Mouse (Mus musculus) G1E (cell line): ENCODE data around the gene Kcnip2.

Experiments used
- CTCF ChIP-seq: IDR thresholded peaks from 2 replicates; pipeline ENCODE4 v1.5.1; 2012; ENCODE audit warnings: low read depth, low read length, inconsistent platforms, mixed read lengths
- GATA1 ChIP-seq: IDR thresholded peaks from 2 replicates; pipeline ENCODE4 v1.6.1; 2012; ENCODE audit warnings: borderline replicate concordance, low read length, inconsistent platforms, mixed read lengths
- GATA2 ChIP-seq: IDR thresholded peaks from 2 replicates; pipeline ENCODE4 v1.6.1; 2012; ENCODE audit warnings: low read depth, low read length, inconsistent platforms, borderline replicate concordance
- TAL1 ChIP-seq: conservative IDR thresholded peaks from 2 replicates; pipeline ENCODE4 v1.6.1; 2012; ENCODE audit warnings: low read depth, low read length, inconsistent platforms, mixed read lengths

GRCm38 (mm10) chr19:45813801-45814200 lies 2.1 kb downstream of the Kcnip2 start:
- no peak for TF ChIP-seq CTCF
- no peak for TF ChIP-seq GATA1
- TF ChIP-seq TAL1: no peak
- no peak for TF ChIP-seq GATA2
